Mouse (Mus musculus): ENCODE results near the gene Capn10. TPM values are rescaled to one million over a fixed set of nuclear protein-coding genes. Genes with fewer than 3 reads are reported as not detected.

Capn10 gene
- total and polyA plus RNA-seq, 3 experiments = 30.7 to 43.3 TPM; not detected in 1

GRCm38 (mm10) chr1:92902786-92903185, 31.4 kb upstream of the Capn10 start, which contains the start of gene Ankmy1:
Gene Ankmy1 (minus strand): TSS chr1:92902906.
- Histone ChIP-seq H3K36me3 (ENCODE audit: control insufficient read depth in 1 of 2, insufficient read depth in 2 of 2, low read length in 2 of 2) (peaks cover 0 to 5% of the 10 kb centered on the region in 2 experiments; a peak in 2 of 4 replicates), H3K79me2 (ENCODE audit: control insufficient read depth, insufficient read depth, low read length, poor library complexity) (peaks cover 5% of the 10 kb centered on the region; the same call in 1 of the 2 replicates), H3K9ac (ENCODE audit: control insufficient read depth, low read depth, low read length, poor library complexity, severe bottlenecking) (no peak within 1 kb of the TSS), H3K27ac (ENCODE audit: control insufficient read depth, low read depth, low read length) (no peak within 1 kb of the TSS), H3K4me3 (ENCODE audit: control insufficient read depth in 1 of 2, insufficient read depth in 1 of 2, low read depth in 2 of 2, low read length in 2 of 2) (no peak within 1 kb of the TSS), H3K4me1 (ENCODE audit: control insufficient read depth in 1 of 2, insufficient read depth in 2 of 2, low read length in 2 of 2) (peaks cover 0 to 4% of the 10 kb centered on the region in 2 experiments; a peak in 2 of 4 replicates), H3K9me3 (replicated peaks; ENCODE audit: insufficient read depth, low read length) (no peaks in the 10 kb centered on the region), H3K27me3 (ENCODE audit: control insufficient read depth in 1 of 2, insufficient read depth in 2 of 2, low read length in 2 of 2) (peaks cover 14 to 16% of the 10 kb centered on the region in 2 experiments)
- DNase-seq (ENCODE audit: low read depth, low spot score) = peak; percentile 39
- no peak for TF ChIP-seq SIN3A (IDR thresholded peaks at IDR 0.05; ENCODE audit: low read length)
- no peak for TF ChIP-seq MAZ (IDR thresholded peaks at IDR 0.05; ENCODE audit: low read depth, low read length)
- no peak for TF ChIP-seq ZKSCAN1 (IDR thresholded peaks at IDR 0.05; ENCODE audit: low read depth, low read length)
- no peak for TF ChIP-seq CHD1 (IDR thresholded peaks at IDR 0.05; ENCODE audit: low read depth, low read length)
- no peak for TF ChIP-seq USF1 (IDR thresholded peaks at IDR 0.05; ENCODE audit: low read depth, low read length)
- TF ChIP-seq MYB (IDR thresholded peaks at IDR 0.05; ENCODE audit: low read depth, low read length) = no peak
- no peak for TF ChIP-seq ELF1 (IDR thresholded peaks at IDR 0.05; ENCODE audit: low read depth, low read length)
- TF ChIP-seq TAL1 (IDR thresholded peaks at IDR 0.05; ENCODE audit: low read length) = no peak
- no peak for TF ChIP-seq NELFE (IDR thresholded peaks at IDR 0.05; ENCODE audit: low read depth, low read length)
- TF ChIP-seq POLR2AphosphoS5 (IDR thresholded peaks at IDR 0.05; ENCODE audit: borderline replicate concordance, low read depth, low read length) = no peak
- no peak for TF ChIP-seq POLR2A (IDR thresholded peaks at IDR 0.05; ENCODE audit: control insufficient read depth in 1 of 2, insufficient read depth in 1 of 2, low read depth in 1 of 2, low read length in 2 of 2, poor library complexity in 1 of 2)
- TF ChIP-seq KAT2A (conservative IDR thresholded peaks at IDR 0.05; ENCODE audit: low read depth, low read length) = no peak

GRCm38 (mm10) chr1:92903627-92904026, 30.5 kb upstream of the Capn10 start:
- peaks cover 5% of the 10 kb centered on the region; the same call in 1 of the 2 replicates for H3K79me2 ChIP-seq (ENCODE audit: control insufficient read depth, insufficient read depth, low read length, poor library complexity)
- no peak overlapping the region for H3K27ac ChIP-seq (ENCODE audit: control insufficient read depth, low read depth, low read length)
- peaks cover 0 to 13% of the 10 kb centered on the region in 2 experiments; a peak in 2 of 4 replicates for H3K36me3 ChIP-seq (ENCODE audit: control insufficient read depth in 1 of 2, insufficient read depth in 2 of 2, low read length in 2 of 2)
- H3K9ac ChIP-seq (ENCODE audit: control insufficient read depth, low read depth, low read length, poor library complexity, severe bottlenecking) = no peak overlapping the region
- no peaks in the 10 kb centered on the region for H3K9me3 ChIP-seq (replicated peaks; ENCODE audit: insufficient read depth, low read length)
- DNase-seq (ENCODE audit: low read depth, low spot score) = no peak
- no peak overlapping the region for H3K4me3 ChIP-seq (ENCODE audit: control insufficient read depth in 1 of 2, insufficient read depth in 1 of 2, low read depth in 2 of 2, low read length in 2 of 2)
- peaks cover 11 to 12% of the 10 kb centered on the region in 2 experiments for H3K27me3 ChIP-seq (ENCODE audit: control insufficient read depth in 1 of 2, insufficient read depth in 2 of 2, low read length in 2 of 2)
- no peak for TF ChIP-seq TCF12 (IDR thresholded peaks at IDR 0.05; ENCODE audit: low read depth, low read length)
- no peak for TF ChIP-seq HCFC1 (IDR thresholded peaks at IDR 0.05; ENCODE audit: low read depth, low read length)
- TF ChIP-seq KAT2A (conservative IDR thresholded peaks at IDR 0.05; ENCODE audit: low read depth, low read length) = no peak
- no peak for TF ChIP-seq RCOR1 (IDR thresholded peaks at IDR 0.05; ENCODE audit: low read depth, low read length)
- TF ChIP-seq POLR2A (IDR thresholded peaks at IDR 0.05; ENCODE audit: control insufficient read depth in 1 of 2, insufficient read depth in 1 of 2, low read depth in 1 of 2, low read length in 2 of 2, poor library complexity in 1 of 2) = no peak
- no peak for TF ChIP-seq EP300 (IDR thresholded peaks at IDR 0.05; ENCODE audit: low read depth in 1 of 2, low read length in 2 of 2)
- TF ChIP-seq CTCF (IDR thresholded peaks at IDR 0.05 in 2 of 3, conservative IDR thresholded peaks at IDR 0.05 in 1 of 3; ENCODE audit: control insufficient read depth in 1 of 3, insufficient read depth in 1 of 3, low read depth in 2 of 3, low read length in 3 of 3, poor library complexity in 1 of 3, severe bottlenecking in 1 of 3) = no peak
- TF ChIP-seq BHLHE40 (IDR thresholded peaks at IDR 0.05; ENCODE audit: borderline replicate concordance, low read depth, low read length) = no peak
- H3K4me1 ChIP-seq (ENCODE audit: control insufficient read depth in 1 of 2, insufficient read depth in 2 of 2, low read length in 2 of 2) = peaks cover 4 to 12% of the 10 kb centered on the region in 2 experiments

Measured in MEL (cell line).